Mouse (Mus musculus): ENCODE results near the gene Mpped2.
A peak's percentile ranks its signal among the peaks of the same experiment; 100 is the strongest.

Mpped2 gene

DNA sequence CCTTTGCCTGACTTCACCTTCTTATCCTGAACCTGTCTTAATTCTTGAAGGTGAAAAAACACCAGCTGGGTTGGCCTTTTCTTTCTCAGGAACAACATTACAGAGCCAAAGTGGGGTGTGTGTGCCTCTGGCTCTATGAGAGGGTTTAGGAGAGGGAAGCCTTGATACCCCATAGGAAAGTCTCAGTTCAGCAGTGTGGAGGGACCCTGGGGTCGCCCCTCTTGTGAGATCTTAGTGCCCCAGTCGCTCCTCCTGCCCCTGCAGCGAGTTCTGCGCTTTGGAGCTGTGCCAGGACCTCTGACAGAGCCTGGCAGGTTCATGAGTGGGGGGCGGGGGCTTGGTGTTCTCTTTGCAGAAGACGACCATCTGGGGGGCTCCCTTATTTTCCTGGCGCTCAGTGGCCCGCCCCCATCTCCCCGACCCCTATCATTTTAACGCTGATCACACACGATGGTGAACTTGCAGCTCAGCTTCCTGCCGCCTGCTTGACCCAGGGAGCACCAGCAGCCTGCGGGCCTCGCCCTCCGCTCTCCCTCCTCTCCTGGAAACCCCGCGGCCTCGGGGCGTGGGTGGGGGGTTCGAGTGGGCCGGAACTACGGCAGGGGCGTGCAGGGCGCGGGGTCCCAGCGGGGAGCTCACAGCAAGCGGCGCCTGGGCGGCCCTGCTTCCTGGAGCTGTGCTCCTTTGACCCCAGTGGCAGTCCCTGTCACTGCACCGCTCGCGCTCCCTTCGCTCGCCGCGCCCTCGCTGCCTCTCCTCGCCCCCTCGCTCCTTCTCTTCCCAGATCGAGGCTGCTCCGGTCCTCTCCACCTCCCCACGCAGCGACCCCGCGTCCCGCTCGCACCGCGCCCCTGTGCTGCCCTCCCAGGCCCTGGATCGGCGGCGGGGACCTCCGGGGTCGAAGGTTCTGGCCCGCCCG lies at the start of gene Mpped2:
TSS of gene Mpped2 (plus strand) at position 487 of the 919 bp plus-strand sequence.
- DNase-seq (ENCODE audit: low spot score): peak; percentile 33

DNA sequence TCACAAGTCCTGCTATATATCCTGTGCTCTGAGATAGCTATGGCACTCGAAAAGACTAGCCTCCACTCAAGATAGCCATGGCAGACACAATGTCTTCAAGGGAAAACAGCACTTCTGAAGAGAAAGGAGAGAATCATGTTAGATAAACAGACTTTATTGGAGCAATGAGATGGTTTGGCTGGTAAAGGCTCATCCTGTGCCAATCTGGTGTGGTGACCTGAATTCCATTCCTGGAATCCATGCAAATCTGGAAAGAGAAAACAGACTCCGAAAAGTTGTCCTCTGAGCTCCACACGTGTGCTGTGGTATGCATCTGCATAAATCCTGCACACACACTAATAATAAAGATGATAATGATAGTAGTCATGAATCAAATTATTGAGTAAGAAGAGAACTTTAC lies 48.3 kb upstream of the Mpped2 start:
- DNase-seq (ENCODE audit: low spot score): no peak

DNA sequence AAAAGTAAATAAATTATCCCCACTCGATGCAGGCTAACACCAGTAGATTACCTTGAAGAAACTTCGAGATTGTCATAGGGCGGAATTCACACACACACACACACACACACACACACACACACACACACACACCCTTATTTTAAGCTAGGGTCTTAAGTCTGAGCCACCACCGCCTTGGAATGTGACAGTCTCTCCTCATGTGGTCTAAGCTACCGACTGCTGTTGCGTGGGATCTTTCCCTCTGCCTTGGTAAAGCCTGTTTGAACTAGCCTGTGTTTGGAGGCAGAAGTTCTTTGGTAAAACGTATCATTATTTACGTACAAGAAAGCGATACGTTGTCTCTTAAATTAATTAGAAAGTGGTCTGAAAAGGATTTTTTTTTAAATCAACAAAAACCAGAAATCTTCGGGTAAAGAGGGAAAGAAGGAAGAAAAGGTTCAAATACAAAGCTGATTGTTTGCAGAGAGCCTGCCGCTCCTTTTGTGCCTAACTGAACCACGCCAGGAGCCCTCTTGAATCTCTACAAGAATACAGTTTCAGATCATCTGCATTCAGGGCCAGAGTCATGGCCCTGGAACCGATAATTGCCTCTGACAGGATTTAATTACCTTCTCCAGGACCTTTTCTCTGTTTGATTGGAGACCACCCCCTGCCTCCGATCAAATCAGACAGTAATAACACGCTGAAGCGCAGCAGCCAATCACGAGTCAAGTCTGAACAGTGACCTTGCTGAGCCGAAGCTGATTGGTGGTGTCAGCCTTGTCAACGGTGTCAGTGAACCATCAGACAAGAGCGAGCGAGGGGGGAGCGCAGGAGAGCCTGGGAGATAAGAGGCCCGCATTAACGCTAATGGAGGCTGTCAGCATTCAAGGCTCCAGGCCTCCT lies 43.1 kb upstream of the Mpped2 start:
- DNase-seq (ENCODE audit: low spot score): peak; percentile 12

DNA sequence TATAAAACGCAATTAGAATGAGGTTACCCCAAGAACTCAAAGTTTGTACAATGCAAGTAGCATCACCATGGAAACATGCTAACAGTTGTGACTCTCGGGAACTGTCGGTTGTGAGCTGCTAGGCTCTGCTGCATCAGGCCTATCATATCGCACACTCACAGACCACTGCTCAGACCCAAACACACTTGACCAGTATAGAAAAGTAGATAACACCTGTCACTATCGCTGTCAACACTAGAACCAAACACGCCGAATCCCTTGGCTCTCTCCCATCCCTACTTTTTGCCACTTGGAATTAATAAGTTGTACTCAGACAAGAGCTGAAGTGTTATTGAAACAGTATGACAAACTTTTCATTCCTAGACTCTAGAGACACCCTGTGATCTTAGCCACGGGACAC lies 40.9 kb upstream of the Mpped2 start:
- no peak for DNase-seq (ENCODE audit: low spot score)

DNA sequence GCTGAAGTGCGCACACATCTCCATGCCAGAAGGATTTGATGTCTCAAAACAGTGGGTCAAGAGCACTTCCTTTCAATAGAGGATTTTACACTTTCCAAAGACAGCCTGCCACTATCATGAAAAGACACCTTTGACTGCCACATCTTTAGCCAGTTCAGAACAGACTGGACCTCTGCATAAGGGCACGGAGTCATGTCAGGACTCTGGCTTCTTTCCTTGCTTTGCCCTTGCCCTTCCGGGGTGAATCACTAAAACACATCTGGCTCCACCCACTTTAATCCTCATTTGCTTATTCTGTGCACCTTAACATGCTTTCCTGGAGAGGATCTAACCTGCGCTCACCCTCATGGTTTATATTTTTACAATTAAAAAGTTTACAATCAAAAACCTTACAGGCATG lies 40.3 kb upstream of the Mpped2 start:
- DNase-seq (ENCODE audit: low spot score): no peak

DNA sequence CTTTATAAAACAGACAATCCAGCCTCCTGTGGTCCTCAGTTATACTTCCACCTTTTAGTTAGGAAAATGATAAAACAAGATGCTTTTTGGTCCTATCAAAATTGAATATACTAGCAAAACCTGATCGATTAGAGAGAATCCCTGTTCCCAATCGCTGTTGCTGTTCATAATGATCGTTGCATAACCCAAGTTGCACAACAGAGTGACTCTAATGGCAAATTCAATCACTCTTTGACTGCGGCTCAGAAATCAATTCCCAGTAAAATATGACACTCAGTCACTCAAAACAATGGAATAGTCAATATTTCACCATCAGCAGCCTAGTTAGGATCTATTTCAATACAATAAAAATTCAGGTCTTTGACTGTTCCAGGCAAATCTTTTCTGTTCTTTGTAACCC lies 39.8 kb upstream of the Mpped2 start:
- no peak for DNase-seq (ENCODE audit: low spot score)

DNA sequence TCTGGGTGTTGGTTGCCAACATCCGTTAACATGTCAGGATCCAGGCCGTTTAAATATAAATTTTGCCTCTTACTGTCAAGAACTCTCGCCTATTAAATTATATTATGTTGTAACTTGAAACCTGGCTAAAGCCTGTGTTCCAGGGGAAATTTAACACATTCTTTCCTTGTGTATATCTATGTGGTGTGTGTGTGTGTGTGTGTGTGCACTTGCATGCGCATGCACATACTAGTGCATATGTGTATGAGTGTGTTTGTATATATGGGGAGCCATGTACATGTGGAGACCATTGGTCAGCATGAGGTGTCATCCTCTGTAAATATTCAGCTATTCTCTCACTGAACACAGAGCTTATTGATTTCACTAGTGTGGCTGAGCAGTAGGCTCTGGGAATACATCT lies 37.8 kb upstream of the Mpped2 start:
- no peak for DNase-seq (ENCODE audit: low spot score)

DNA sequence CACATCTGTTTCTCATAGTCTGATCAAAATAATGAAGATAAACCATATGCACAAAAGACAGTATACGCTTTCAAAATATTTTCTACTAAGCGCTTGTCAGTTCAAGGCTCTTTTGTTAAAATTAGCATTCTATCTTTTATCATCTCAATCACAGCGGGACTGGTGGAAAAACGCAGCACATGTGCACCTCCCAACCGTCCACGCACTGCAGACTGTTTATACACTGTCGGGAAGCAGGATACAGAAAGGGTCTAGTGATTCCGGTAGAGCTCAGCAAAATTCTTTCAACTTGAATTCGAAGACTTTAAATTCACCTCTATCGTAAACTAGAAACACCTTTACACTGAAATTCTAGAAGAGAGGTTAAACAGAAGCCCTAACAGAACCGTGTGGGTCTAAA lies 27.8 kb upstream of the Mpped2 start:
- no peak for DNase-seq (ENCODE audit: low spot score)

DNA sequence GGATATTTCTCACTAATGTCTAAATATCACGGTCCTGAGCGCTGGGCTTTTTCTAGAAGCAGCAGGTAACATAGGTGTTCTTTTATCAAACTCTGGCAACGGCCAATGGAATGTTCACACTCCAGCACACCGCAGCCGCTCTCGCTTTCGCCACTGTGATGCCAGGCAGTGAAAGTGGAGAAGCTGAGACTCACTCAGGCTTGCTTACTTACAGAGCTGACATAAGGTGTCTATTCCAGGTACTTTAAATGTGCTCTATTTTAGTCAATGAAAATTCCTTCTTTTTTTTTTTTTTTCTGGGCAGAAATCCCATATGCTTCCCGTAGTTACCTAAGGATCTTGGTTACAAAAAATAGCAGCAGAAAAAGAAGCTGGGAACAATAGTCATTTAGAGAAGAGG lies 18.8 kb upstream of the Mpped2 start:
- no peak for DNase-seq (ENCODE audit: low spot score)

DNA sequence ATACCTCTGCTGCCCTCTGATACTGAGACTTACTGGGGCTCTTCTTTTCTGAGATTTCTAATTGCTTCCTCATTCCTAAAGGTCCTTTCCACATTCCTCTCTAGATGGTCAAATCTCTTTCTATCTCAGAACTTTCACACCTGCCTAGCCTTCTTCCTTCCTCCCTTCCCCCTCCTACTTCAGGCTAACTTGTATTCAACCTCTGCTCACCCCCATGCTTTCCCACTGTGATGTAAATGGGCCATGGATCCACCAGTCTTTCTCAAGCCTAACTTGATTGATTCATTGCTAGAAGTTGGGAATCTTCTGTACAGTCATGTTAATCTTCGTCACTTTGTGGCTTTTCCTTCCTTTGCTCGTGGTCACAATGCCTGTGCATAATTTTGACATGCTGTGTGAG lies 15.6 kb upstream of the Mpped2 start:
- no peak for DNase-seq (ENCODE audit: low spot score)

DNA sequence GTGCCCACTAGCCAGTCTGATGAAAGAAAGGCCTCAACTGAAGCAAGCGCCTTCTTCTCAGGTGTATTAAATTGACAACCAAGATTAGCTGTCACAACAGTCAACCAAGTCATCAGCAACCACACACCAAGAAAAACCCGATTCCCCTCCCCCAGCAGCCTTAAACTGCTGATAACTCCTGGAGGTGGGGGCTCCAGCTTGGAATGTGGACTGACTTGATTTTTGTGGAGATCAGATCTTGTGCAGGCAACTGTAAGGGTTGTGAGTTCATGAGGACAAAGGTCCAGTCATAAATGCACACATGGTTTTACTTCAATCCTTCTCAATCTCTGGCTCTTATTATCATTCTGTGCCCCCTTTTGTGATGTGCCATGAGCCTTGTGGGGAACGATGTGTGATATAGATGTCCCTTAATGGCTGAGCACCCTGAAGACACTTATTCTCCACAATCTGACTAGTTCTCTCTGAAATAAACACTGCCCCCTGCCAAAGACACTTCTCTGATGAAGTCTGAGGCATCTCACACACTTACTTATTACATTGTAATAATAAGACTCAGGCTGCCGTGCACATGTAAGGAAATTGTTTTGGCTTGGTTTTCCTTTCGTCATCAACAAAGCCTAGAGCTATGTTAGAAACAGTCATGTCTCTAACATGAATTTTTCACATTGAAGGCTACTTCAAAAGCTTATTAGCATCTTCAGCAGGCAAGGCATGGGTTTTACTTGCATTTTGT lies 13.2 kb upstream of the Mpped2 start:
- no peak for DNase-seq (ENCODE audit: low spot score)

DNA sequence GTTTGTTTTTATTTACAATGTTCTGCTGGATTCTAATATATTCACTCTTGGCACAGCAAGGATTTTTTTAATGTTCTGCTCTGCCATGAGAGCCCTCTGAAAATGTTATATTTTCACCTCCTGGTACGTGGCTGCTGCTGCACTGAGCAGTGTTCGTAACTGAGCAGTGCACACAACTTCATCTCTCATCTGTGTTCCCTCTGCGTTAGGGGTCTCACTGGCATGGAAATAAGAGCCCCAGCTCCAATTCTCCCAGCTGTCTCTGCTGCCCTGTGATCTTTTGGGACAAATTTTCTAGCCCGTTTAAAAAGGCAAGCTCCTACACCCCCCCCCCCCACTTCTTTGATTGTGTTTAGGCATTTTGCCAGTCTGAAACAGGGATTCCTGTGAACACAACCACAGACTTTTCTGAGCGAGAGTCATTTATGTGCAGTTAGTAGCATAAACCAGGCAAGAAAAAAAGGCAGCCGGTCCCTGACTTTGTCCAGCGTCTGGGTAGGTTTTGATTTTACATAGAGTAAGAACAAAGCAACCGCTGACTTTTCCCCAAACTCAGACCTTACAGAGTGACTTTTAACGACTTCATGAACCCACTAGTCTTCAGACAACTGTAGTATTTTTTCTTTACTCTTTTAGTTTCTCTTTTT lies 9.8 kb upstream of the Mpped2 start:
- no peak for DNase-seq (ENCODE audit: low spot score)

DNA sequence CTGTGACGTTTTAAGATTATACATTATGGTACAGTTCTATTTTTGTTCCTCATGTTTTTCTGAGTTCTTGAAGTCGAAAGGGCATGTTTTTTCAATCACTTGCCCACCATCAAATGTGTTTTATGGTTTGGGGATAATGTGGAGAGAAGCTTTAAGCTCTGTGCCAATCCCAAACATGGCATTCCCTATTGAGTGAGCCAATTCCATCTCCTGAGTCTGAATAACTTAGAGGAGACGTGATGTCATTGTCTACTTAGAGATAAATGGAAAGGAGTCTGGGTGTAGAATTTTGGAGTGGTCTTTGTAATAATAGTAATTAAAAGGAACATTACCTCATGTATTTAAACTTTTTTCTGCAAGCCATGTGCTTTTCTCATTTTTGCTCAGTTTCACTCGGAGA lies 9.2 kb upstream of the Mpped2 start:
- DNase-seq (ENCODE audit: low spot score): no peak

DNA sequence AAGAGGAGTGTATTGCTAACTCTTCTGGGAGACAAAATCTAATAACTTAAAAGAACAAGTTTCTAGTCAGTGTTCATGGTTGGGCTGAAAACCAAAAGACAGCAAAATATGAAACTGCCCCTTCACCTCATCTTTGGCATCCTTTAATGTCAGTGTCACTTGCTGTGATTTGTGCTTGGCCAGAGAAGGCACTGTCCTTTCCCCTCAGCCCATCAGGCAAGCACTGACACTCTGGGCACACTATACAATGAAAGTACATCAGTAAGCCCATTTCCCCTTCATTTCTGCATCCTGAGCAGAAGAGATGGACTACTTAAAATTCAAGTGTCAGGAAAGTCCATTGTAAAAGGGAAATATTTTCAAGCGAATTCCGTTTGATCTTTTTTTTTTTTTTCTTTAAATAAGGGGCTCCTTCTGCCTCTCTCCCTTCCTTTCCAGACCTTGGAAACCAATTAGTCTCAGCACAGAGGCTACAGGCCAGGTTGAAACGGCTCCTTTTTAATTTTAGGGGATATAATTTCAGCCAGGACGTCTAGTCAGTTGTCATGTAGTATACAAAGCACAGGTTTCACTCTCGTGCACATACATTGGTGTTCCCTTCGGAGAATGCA lies 1.2 kb upstream of the Mpped2 start:
- no peak for DNase-seq (ENCODE audit: low spot score)

DNA sequence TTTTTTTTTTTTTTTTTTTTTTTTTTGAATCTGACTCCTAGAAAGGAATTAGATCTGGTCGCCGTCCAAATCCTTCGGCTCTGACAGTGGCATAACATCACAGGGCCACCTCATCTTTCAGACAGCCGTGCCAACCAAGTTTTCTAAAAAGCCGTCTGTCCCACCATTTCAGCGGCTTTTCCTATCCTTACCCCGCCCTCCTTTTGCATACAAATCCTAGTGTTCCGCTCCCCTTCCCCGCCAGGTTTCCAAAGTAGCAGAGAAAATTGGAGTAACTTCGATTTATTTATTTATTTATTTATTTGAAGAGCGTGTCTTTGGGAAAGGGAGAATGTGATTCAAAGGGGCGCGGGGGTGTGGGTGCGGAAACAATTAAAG lies 675 bp upstream of the Mpped2 start:
- DNase-seq (ENCODE audit: low spot score): no peak

DNA sequence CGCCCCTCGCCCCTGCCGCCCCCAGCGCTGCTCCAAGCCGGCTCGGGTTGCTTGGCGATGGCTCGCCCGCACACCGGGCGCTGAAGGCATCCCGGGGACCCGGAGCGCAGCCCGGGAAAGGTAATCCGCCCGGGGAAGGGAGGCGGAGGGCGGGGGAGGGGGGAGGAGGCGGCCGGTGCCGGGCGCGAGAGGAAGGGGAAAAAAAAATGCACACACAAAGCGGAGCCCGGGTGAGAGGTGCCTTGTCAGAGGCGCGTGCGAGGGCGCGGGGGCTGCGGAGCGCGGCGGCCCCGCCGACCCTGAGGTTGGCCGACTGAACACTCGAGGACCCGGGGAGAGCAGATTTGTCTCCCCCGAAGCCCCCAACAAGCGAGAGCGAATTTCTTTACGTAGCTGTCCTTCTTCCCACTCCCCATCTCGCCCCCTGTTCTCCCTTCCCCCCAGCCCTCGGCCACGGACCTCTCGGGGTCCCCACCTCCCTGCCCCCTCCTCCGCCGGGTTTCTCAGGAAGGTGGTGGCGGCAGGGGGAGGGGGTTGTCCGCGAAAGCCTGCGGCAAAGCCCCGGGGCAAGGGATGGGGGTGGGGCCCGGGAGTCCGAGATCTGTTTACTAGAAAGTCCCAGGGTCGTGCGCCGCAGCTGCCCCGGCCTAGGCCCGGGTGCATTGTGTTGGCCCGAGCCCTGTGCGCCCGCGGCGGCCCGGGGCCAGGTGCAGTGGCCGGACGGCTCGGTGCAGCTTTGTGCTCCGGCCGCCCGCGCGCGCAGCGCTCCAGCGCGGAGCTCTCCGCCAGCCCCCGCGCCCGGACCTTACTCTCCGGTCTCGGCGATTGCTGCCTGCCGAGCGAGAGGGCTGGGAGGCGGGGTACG lies 865 bp downstream of the Mpped2 start:
- DNase-seq (ENCODE audit: low spot score): peak; percentile 29

DNA sequence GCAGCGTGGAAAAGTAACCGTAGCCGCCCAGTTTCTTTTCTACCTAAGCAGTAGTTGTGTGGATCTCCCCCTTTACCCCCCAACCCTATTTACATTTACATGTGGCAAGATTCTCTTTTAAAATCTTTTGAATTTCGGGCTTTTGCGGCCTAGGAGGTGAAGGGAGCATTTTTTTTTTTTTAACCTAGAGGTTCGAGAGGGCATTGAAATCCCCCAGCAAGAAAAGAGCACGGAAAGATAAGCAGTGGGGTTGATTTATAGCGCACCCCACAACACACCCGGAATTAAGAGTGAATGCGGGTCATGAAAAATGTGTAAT lies 1.5 kb downstream of the Mpped2 start:
- DNase-seq (ENCODE audit: low spot score): no peak

DNA sequence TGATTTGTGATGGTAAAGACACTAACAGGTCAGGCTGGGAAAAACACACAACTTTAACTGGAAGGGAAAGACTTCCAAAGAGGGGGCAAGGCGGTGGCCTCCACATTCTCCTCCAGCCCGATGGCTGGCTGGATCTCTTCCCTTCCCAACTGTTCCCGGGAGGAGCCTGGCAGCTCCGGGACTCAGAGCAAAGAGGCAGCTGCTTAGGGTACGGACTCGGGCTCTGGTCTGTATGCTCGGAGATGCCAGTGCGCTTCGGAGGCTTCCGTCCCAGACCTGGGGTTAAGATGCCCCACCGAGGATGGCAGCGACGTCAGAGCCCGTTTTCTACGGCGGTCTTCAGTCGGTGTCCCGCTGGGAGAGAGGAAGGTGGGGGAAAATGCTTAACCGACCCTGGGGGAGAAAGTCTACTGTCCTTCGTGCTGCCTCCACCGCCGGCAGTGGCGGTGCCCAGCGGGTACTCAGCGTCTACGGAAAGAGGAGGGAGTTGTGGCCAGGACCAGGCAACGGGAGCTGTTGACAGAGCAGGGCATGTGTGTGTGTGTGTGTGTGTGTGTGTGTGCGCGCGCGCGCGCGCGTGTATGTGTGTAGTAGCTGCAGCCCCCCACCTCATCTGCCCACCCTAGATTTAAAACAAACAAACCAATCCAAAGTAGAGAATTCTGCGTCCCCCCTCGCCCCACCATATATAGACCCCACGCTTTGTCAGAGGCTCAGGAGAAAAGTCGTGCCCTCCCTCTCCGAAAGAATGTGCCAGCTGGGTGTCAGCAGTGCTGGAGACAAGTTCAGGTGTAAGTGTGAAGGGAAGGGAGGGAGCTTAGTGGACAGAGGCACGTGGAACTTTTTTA lies 2.0 kb downstream of the Mpped2 start:
- DNase-seq (ENCODE audit: low spot score): no peak

DNA sequence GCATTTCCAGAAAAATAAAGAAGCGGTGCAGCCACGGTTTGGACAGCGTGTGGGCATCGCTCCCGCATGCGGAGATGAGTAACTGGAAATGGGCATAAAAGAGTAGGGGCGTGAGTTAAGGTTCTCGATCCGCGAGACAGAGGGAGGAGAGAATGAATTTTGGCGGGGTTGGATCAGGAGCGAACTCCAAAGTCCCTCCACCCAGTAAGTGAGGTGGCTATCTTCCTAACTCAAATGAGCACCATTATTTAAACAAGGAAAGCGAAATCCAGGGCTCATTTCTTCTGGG lies 2.6 kb downstream of the Mpped2 start:
- DNase-seq (ENCODE audit: low spot score): no peak

DNA sequence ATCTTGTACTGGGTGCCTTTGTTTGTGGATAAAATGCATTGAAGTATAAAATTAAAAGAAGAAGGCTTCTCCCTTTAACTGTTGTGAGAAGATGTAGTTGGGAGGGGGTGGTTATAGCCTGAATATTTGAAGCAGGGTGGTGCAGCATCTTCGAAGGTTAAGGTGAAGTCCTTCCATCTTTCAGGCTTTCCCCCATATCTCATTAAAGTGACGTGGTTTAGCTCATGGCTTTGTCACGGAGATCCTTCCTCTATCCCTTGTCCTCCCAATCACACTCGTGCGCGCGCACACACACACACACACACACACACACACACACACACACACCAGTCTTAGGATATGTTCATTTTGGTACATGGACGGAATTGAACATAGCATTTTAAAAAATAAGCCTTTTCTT lies 3.3 kb downstream of the Mpped2 start:
- DNase-seq (ENCODE audit: low spot score): no peak

Data from ovary, postnatal 14 days (tissue).